Mouse (Mus musculus) kidney, embryonic 15.5 days (tissue): Measurements from ENCODE around the gene Lsamp. TPM values are rescaled to one million over a fixed set of nuclear protein-coding genes. Genes with fewer than 3 reads are reported as not detected.

ENCODE experiments used
- ATAC-seq: fragments of 200-750 bp; cut with Nextera tagmentation; replicated peaks from 2 replicates; pipeline ENCODE4 v1.8.0; 2017; ENCODE audit warnings: moderate TSS enrichment; ENCODE audit not compliant: low FRiP score
- H3K27ac ChIP-seq: fragments of 300-500 bp; sonication (generic); 2 replicates; pipeline ENCODE4 v1.5.1; 2015; ENCODE audit warnings: mild to moderate bottlenecking, inconsistent platforms
- H3K27me3 ChIP-seq: fragments of 300-500 bp; sonication (generic); 2 replicates; pipeline ENCODE4 v1.6.1; 2015; ENCODE audit warnings: inconsistent platforms
- H3K36me3 ChIP-seq: fragments of 300-500 bp; sonication (generic); 2 replicates; pipeline ENCODE4 v1.6.1; 2015; ENCODE audit warnings: inconsistent platforms
- H3K4me1 ChIP-seq: fragments of 300-500 bp; sonication (generic); 2 replicates; pipeline ENCODE4 v1.6.1; 2015; ENCODE audit warnings: inconsistent platforms
- H3K4me2 ChIP-seq: fragments of 300-500 bp; sonication (generic); 2 replicates; pipeline ENCODE4 v1.6.1; 2015; ENCODE audit warnings: moderate library complexity, mild to moderate bottlenecking, inconsistent platforms
- H3K4me3 ChIP-seq: fragments of 300-500 bp; sonication (generic); replicated peaks from 2 replicates; pipeline ENCODE4 v1.5.1; 2015; ENCODE audit warnings: mild to moderate bottlenecking, inconsistent platforms
- H3K9ac ChIP-seq: fragments of 300-500 bp; sonication (generic); 2 replicates; pipeline ENCODE4 v1.6.1; 2015; ENCODE audit warnings: mild to moderate bottlenecking, inconsistent platforms
- H3K9me3 ChIP-seq: fragments of 300-500 bp; sonication (generic); replicated peaks from 2 replicates; pipeline ENCODE4 v1.6.1; 2016; ENCODE audit warnings: inconsistent platforms
- WGBS: fragments of 180-500 bp; shearing (Covaris S2); methylation state at CpG from one replicate; pipeline ENCODE4 v1.1.7; 2015; ENCODE audit warnings: mixed read lengths; 5-methylcytosine and 5-hydroxymethylcytosine counted together
- polyA plus RNA-seq: library from polyadenylated mRNA; unstranded; fragments of >200 nt; fragmentation: Nextera tagmentation; extraction: Ambion mirVana; gene quantifications from 2 replicates; pipeline ENCODE4 v1.2.1, GENCODE M21; 2015

Lsamp gene
- polyA plus RNA-seq, 1 experiment from 2014 or later: 4.9 TPM

GRCm38 (mm10) chr16:41787146-41787545, 1803.0 kb downstream of the Lsamp start:
- Histone ChIP-seq H3K4me3 (no peak overlapping the region), H3K27me3 (no peaks in the 10 kb centered on the region), H3K27ac (no peak overlapping the region), H3K4me1 (no peaks in the 10 kb centered on the region), H3K36me3 (no peaks in the 10 kb centered on the region), H3K9me3 (no peaks in the 10 kb centered on the region), H3K9ac (no peak overlapping the region), H3K4me2 (no peak overlapping the region)
- WGBS: 69% methylated on average over 1 of the region's 1 CpGs
- no peak for ATAC-seq

DNA sequence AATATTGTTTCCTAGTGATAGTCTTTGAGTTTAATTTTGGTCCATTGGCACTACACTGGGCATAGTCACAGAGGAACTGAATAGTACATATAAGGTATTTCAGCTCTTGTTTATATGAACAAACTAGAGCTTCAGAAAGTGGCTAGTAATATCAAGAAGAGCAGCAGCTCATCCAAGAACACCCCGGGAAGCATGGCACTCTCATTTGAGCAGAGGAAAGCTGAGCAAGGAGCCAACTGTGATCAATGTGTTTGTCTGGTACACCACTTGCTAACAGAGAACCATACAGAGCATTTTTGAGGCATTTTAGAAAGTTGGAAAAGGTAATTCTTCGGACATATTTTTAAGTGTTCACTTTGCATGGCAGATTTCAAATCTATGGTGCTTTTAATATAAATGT, 1805.9 kb downstream of the Lsamp start:
- 85% methylated on average over 2 of the region's 2 CpGs for WGBS
- Histone ChIP-seq H3K27me3 (no peaks in the 10 kb centered on the region), H3K4me3 (no peak overlapping the region), H3K27ac (no peak overlapping the region), H3K9me3 (no peaks in the 10 kb centered on the region), H3K4me2 (no peak overlapping the region), H3K9ac (no peak overlapping the region), H3K36me3 (no peaks in the 10 kb centered on the region), H3K4me1 (no peaks in the 10 kb centered on the region)
- ATAC-seq: no peak

- H3K4me1 ChIP-seq: no peaks in the 10 kb centered on the region
- H3K27ac ChIP-seq: no peak overlapping the region
- H3K27me3 ChIP-seq: no peaks in the 10 kb centered on the region
- 79% methylated on average over 6 of the region's 6 CpGs for WGBS
- ATAC-seq: no peak
- H3K9ac ChIP-seq: no peak overlapping the region
- H3K4me2 ChIP-seq: no peak overlapping the region
- no peaks in the 10 kb centered on the region for H3K36me3 ChIP-seq
- no peaks in the 10 kb centered on the region for H3K9me3 ChIP-seq
- H3K4me3 ChIP-seq: no peak overlapping the region
Measured at GRCm38 (mm10) chr16:41820369-41820768, 1836.2 kb downstream of the Lsamp start.

DNA sequence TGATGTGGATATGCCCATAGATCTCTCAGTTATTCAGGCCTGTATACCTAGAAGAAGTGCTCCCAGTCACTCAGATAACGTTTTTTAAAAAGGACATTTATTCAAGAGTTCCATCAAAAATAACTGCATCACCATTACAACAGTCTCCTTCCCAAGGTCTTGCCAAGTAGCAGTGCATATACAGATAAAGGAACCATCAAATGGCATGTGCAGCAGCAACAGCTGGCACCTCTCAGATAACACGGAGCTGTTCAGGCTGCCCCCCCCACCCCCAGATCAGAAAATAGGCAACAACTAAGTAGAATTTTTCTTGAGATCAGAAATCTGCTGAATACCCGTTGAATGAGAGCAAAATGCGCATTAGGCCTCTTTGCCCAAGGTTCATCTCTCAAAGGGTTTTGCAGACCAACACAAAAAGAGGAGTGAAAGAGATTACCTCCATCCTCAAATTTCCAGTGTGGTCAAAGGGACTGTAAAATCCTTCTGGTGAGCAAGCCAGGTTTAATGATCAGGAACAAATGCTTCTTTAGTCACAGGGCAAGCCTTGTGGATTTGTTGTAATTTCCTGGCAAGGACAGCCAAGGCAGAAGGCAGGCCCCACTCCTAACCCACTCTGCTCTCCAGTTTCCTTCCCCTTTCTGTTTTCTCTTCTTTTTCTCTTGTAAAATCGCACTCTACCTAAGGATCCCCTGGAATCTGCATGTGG, 1842.9 kb downstream of the Lsamp start:
- Histone ChIP-seq H3K4me1 (peaks cover 7% of the 10 kb centered on the region; the same call in 1 of the 2 replicates), H3K9ac (no peak overlapping the region), H3K4me2 (no peak overlapping the region), H3K4me3 (no peak overlapping the region), H3K9me3 (no peaks in the 10 kb centered on the region), H3K36me3 (no peaks in the 10 kb centered on the region), H3K27ac (peak overlapping the region; percentile 49), H3K27me3 (no peaks in the 10 kb centered on the region)
- 42% methylated on average over 5 of the region's 5 CpGs for WGBS
- peak; percentile 87 for ATAC-seq

GRCm38 (mm10) chr16:41827605-41827948, 1843.4 kb downstream of the Lsamp start:
- WGBS: 74% methylated on average over 3 of the region's 3 CpGs
- no peaks in the 10 kb centered on the region for H3K36me3 ChIP-seq
- H3K4me3 ChIP-seq: no peak overlapping the region
- no peak overlapping the region for H3K4me2 ChIP-seq
- no peak overlapping the region for H3K9ac ChIP-seq
- H3K27me3 ChIP-seq: no peaks in the 10 kb centered on the region
- peak overlapping the region; percentile 49 for H3K27ac ChIP-seq
- peaks cover 7% of the 10 kb centered on the region; the same call in 1 of the 2 replicates for H3K4me1 ChIP-seq
- H3K9me3 ChIP-seq: no peaks in the 10 kb centered on the region
- ATAC-seq: peak; percentile 56; the same call in 1 of the 2 replicates

GRCm38 (mm10) chr16:41834637-41835036, 1850.5 kb downstream of the Lsamp start:
- Histone ChIP-seq H3K4me2 (no peak overlapping the region), H3K27me3 (no peaks in the 10 kb centered on the region), H3K4me1 (no peaks in the 10 kb centered on the region), H3K27ac (no peak overlapping the region), H3K9me3 (no peaks in the 10 kb centered on the region), H3K36me3 (no peaks in the 10 kb centered on the region), H3K4me3 (no peak overlapping the region), H3K9ac (no peak overlapping the region)
- ATAC-seq: peak; percentile 94
- 42% methylated on average over 3 of the region's 3 CpGs for WGBS

GRCm38 (mm10) chr16:41835745-41836144, 1851.6 kb downstream of the Lsamp start:
- ATAC-seq: no peak
- no peak overlapping the region for H3K9ac ChIP-seq
- H3K4me1 ChIP-seq: no peaks in the 10 kb centered on the region
- no peak overlapping the region for H3K4me2 ChIP-seq
- WGBS: 36% methylated on average over 6 of the region's 6 CpGs
- H3K9me3 ChIP-seq: no peaks in the 10 kb centered on the region
- no peaks in the 10 kb centered on the region for H3K27me3 ChIP-seq
- no peak overlapping the region for H3K4me3 ChIP-seq
- no peaks in the 10 kb centered on the region for H3K36me3 ChIP-seq
- no peak overlapping the region for H3K27ac ChIP-seq

DNA sequence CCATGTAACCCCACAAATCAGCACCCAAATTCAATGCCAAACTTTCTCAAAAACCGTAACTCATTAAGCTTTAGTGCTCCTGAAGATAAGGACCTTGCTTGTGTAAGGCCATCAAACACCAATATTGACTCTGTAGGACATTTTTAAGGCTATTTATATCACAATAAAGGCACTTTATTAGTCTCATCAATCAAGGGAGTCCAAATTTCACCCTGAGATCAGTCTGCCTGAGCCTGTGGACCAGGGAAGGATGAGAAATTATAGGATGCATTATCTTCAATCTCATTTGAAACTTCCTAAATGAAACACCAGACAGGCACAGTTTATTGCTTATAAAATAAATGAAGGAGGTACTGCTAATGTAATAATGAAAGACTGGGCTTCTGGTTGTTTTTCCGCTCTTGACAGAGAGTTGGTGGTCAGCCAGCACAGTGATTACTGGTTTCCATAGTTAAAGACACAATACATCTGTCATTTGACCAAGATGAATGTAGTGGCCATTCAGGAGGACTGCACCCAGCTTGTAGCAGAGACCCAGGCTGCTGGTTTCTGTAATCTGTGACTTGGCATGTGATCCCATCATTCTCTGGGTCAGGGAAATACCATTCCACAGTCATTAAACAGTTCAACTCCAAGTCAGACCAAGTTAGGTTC, 1855.7 kb downstream of the Lsamp start:
- peak; percentile 85 for ATAC-seq
- Histone ChIP-seq H3K4me3 (no peak overlapping the region), H3K36me3 (no peaks in the 10 kb centered on the region), H3K27me3 (no peaks in the 10 kb centered on the region), H3K4me1 (no peaks in the 10 kb centered on the region), H3K27ac (no peak overlapping the region), H3K9me3 (no peaks in the 10 kb centered on the region), H3K4me2 (no peak overlapping the region), H3K9ac (no peak overlapping the region)
- 63% methylated on average over 2 of the region's 2 CpGs for WGBS

- 87% methylated on average over 6 of the region's 6 CpGs for WGBS
- H3K4me3 ChIP-seq: no peak overlapping the region
- H3K4me1 ChIP-seq: no peaks in the 10 kb centered on the region
- H3K36me3 ChIP-seq: no peaks in the 10 kb centered on the region
- H3K27me3 ChIP-seq: no peaks in the 10 kb centered on the region
- H3K4me2 ChIP-seq: no peak overlapping the region
- H3K9me3 ChIP-seq: no peaks in the 10 kb centered on the region
- H3K27ac ChIP-seq: no peak overlapping the region
- no peak overlapping the region for H3K9ac ChIP-seq
- ATAC-seq: no peak
Measured at GRCm38 (mm10) chr16:41846903-41847302, 1862.7 kb downstream of the Lsamp start.

DNA sequence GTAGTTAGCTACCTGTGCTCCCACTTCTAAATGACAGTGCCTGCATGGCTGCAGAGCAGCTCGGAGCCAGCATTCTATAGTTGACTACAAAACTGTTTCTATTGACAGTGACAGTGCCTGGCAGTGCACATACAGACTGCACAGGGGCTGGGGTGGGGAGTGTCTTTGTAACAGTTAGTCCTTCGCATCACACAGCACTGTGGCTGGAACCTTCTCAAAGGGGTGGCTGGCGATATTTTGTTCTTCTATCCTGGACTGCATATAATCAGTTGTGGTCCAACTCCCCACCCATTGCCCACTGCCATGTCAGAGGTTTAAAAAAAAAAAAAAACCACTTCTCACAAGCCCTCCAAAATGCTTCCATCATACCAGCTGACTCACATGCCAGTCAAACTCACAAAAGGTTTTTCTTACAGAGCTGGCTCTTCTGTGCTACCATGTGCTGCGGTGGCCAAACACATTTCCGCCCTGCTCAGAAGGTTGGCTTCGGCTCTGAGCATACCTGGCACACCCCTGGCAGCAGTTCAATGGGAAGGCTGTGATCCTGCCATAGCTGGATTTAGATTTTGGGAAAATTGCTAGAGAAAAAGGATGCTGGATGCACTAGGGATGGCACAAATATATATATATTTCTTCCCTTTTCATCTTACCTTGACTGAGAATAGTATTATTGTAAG, 1887.9 kb downstream of the Lsamp start:
- Histone ChIP-seq H3K36me3 (no peaks in the 10 kb centered on the region), H3K27me3 (no peaks in the 10 kb centered on the region), H3K27ac (no peak overlapping the region), H3K9ac (no peak overlapping the region), H3K4me3 (no peak overlapping the region), H3K4me2 (no peak overlapping the region), H3K9me3 (no peaks in the 10 kb centered on the region), H3K4me1 (no peaks in the 10 kb centered on the region)
- 88% methylated on average over 6 of the region's 6 CpGs for WGBS
- ATAC-seq: no peak

DNA sequence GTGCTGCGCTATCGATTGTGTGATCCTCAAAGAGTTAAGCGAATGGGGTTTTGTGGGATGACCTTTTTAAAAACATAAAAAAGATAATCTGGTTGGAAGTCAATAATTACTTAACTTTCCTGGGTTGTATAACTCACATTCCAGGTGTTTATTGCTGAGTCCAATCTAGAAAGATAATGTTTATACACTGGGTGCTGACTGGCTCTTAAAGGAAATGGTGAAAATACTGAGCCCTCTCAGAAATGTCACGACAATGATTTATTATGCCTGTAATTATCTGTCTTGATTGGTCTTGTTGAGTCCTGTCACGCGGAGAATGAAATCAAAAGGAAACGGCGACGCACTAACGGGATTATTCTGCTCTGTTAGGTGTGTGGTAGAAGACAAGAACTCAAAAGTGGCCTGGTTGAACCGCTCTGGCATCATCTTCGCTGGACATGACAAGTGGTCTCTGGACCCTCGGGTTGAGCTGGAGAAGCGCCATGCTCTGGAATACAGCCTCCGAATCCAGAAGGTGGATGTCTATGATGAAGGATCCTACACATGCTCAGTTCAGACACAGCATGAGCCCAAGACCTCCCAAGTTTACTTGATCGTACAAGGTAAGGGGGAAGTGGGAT, 1904.5 kb downstream of the Lsamp start:
- no peak for ATAC-seq
- H3K9me3 ChIP-seq: no peaks in the 10 kb centered on the region
- H3K4me3 ChIP-seq: no peak overlapping the region
- H3K36me3 ChIP-seq: no peaks in the 10 kb centered on the region
- no peak overlapping the region for H3K9ac ChIP-seq
- WGBS: 92% methylated on average over 16 of the region's 16 CpGs
- H3K4me1 ChIP-seq: no peaks in the 10 kb centered on the region
- H3K4me2 ChIP-seq: no peak overlapping the region
- no peak overlapping the region for H3K27ac ChIP-seq
- no peaks in the 10 kb centered on the region for H3K27me3 ChIP-seq

- Histone ChIP-seq H3K4me1 (no peaks in the 10 kb centered on the region), H3K36me3 (no peaks in the 10 kb centered on the region), H3K27ac (no peak overlapping the region), H3K9ac (no peak overlapping the region), H3K27me3 (no peaks in the 10 kb centered on the region), H3K4me2 (no peak overlapping the region), H3K9me3 (no peaks in the 10 kb centered on the region), H3K4me3 (no peak overlapping the region)
- WGBS: 62% methylated on average over 2 of the region's 2 CpGs
- no peak for ATAC-seq
Measured at GRCm38 (mm10) chr16:41900783-41901182, 1916.6 kb downstream of the Lsamp start.
